Mouse (Mus musculus) right cerebral cortex, postnatal 36 days (tissue): ENCODE data around the gene Gpsm2.
"Not testable (repeated sequence)": the region's sequence is repeated elsewhere in the genome, so short reads cannot be mapped to it uniquely, and the experiment has no call there.

Source experiments
- DNase-seq, 2 experiments: peaks; one replicate each; pipeline ENCODE4 v3.0.0; 2022; ENCODE audit warnings: low spot score in 2 of 2, mixed read lengths in 1 of 2

Gpsm2 gene

DNA sequence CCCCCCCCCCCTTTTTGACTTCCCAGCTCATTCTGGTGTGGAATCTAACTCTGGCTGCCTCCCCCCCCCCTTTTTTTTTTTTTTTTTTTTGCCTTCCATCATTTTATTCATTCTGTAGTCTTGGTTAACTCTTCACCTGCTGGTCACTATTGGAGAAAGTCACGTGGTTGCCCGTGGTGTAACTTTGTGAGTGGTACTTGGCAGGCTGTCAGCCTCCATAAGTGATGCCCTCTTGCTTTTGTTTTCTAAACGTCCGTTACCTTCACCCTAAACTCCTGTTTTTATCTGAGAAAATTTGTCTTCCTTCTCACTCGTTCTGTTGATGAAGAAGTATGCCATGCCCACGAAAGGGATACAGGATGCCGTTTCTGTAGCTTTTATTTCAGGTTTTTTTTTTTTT lies 66.6 kb downstream of the Gpsm2 start:
- DNase-seq: no peak

DNA sequence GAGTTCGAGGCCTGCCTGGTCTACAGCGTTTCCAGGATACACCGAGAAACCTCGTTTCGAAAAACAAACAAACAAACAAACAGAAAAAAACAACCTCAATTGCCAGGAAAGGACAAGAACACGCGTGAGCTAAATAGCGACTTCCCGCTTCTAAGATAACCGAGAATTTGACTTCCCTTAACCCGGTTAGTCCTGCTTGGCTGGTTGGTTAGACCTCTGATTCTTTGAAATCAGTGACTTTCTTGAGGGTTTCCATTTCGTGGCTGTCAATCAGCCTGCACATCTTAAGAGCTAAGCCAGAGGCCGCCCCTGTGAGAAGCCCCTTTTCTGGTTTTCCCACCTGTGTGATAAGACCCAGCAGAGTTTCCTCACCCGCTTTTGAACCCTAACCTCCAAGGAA lies 67.5 kb downstream of the Gpsm2 start:
- no peak for DNase-seq

DNA sequence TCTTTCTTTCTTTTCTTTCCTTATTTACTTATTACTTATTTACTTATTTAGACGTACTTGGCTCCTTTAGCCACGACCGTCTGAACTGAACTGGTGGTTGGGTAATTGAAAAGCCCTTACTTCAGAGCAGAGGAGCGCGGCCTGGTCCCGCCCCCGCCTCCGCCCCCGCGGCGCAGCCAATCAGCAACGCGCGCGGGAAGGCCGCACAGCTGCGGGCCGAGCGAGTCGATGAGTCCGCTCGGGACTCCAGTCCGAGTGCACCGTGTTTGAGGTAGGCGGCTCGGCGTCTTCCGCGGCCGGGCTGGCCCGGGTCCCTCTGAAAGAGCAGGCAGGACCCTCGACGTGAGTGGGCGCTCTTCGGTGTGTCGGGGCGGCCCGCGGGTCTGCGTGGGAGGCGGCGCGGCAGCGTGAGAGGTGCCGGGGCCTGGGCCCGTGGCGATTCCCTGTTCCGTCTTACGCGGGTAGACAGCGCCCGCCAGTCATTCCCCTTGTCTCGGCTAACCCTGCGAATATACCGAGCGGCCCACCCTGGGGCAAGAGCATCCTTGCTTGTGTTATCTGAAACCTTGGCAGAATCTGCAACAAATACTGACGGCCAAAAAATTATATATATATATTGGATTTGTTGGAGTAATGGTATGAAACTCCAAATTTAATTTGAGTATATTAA lies 68.3 kb downstream of the Gpsm2 start, which contains the start of gene Clcc1:
TSS of gene Clcc1 (plus strand) at position 204 of the 670 bp plus-strand sequence.
- peak; percentile 91 to 95 for DNase-seq

DNA sequence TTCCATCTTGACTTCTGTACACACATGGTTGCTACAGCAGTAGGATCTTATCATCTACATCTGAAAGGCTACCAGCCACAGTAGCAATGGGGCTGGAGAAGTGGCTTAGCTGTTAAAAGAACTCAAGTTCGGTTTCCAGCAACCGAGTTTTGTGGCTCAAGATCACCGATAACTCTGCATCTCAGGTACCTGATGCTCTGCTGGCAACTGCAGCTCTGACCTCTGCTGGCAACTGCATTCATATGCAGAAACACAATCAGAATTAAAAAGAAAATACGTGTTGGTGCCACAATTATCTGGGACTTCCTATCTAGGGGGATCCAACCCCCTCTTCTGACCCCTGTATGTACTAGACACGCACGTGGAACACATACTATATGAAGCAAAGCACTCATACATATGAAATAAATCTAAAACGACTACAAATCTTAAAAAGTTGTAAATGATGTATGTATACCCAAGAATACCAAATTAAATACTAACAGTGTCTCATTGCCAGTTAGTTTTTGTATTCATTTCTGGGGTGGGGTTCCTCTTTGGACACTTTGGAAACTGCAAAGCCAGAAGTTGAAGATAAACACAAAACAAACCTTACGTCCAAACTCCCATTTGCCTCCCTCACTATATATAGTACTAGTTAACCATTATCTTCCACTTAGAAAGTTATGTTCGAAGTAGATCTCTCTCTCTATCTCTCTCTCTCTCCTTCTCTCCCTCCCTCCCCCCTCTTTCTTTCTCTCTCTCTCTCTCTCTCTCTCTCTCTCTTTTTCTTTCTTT lies 69.1 kb downstream of the Gpsm2 start:
- DNase-seq: no peak

DNA sequence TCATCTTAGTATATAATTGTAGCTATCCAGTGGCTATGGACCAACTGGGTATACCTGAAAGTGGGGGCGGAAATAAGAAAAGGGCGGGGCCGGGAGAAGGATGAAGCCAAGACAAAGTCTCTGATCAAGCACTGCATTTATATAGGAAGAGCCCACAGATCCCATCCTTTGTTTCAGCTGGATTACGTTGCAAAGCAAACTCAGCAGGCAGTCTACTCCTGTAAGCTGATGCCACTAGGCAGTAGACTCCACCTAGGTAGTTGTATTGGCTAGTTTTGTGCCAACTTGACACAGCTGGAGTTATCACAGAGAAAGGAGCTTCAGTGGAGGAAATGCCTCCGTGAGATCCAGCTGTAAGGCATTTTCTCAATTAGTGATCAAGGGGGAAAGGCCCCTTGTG lies 74.4 kb downstream of the Gpsm2 start:
- not testable (repeated sequence) for DNase-seq

DNA sequence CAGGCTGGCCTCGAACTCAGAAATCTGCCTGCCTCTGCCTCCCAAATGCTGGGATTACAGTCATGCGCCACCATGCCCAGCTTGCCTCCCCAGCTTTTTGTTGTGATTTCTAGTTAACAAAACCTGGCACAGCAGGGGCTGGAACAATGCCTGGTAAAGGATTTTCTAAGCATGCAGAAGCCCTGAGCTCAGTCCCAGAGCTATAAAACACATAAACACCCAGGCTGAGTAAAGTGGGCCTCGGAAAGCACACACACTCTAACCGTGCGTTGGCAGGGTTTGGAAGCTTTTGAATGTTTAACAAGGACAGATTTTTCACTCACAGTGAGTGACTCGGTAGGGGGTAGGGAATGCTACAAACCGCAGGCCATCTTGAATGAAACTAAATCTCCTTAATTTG lies 76.1 kb downstream of the Gpsm2 start:
- DNase-seq: no peak

DNA sequence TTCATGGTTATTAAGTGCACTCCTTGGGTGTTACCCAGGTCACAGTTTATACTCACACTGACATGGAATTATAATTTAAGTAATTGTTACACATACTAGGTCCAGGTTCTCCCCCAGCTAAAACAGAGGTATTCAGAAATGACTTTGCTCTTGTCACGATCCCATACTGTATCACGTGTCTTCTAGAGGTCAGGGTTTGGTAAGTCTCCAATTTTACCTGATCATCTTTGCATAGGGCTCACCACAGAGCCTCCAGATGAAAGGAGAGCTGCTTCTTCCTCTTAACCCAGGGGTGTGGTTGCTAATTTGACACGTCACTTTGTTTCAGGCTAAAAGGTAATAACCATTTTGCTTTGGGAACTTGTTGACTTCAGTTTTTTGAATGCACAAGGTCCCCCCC lies 77.3 kb downstream of the Gpsm2 start:
- DNase-seq: no peak

DNA sequence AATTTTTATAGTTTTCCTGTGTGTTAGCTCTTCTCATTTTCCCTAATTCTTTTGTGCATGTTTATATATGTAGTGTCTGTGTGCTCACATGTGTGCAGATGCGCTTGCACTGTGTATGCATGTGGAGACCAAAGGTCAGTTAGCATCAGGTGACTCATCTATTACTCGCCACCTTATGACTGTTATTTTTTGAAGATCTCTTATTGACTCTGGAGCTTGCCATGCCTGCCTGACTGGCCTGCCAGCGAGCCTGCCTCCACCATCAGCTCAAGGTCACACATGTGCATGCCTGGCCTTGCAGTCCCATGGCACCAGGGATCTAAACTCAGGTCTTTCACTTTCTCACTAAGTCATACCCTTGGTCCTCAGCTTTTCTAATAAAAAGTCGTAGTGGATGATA lies 81.1 kb downstream of the Gpsm2 start:
- DNase-seq: no peak

DNA sequence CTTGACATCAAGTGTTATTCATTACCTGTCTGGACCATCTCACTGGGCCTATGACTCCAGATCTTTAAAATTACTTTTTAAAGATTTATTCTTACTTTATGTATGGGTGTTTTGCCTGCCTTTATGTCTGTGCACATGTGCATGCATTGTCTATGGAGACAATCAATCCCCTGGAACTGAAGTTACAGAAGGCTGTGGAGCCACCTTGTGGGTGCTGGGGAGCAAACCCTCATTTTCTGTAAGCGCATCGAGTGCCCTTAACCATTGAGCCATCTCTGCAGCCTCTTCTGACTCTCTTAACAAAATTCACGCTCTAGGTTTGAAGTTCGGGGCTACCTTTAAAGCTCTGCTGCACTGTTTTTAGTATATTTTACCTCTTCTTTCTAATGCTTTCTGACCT lies 82.7 kb downstream of the Gpsm2 start:
- no peak for DNase-seq

DNA sequence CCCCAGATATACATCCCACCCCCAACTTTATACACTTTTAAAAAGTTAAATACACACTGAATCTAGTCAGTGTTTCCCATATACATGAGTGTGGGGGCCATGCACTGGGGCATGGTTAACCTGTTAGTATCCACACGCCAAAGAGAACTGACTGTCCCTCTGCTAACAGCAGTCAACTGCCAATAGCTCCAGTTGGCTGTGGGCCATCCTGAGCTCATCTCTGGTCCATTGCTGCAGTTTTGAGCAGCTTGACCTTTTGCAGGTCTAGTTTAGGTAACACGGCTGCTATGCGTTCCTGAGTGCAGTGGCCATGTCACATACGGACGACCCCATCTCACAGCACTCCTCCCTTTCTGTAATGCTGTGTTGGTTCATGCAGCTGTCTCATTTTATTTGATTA lies 87.3 kb downstream of the Gpsm2 start:
- no peak for DNase-seq
